Mouse (Mus musculus): ENCODE data around the gene Mnt. TPM values are rescaled to one million over a fixed set of nuclear protein-coding genes. Genes with fewer than 3 reads are reported as not detected.
A peak's percentile ranks its signal among the peaks of the same experiment; 100 is the strongest.

Gene Mnt
- polyA plus RNA-seq, 1 experiment from 2014 or later: 3.8 TPM

DNA sequence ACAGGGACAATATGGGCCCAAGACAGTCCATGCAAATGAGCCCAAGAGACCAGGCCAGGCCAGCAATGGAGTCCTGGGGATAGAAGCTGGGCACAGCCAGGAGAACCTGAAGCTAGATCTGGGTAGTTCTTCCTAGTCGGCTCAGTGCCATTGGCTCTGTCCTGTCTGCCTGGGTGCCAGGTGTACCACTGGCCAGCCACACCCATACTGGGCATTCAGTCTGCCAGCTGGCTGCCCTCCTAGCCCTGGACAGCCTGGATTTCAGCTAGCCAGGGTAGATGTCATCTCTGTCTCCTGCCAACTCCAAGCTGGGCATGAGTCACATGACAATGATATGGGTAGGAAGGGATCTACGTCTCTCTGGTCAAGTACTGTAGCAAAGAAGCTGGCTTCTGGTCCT is 36.5 kb downstream of the Mnt start:
- Histone ChIP-seq H3K9me3 (no peaks in the 10 kb centered on the region), H3K27ac (no peak overlapping the region), H3K4me1 (peaks cover 41% of the 10 kb centered on the region), H3K4me3 (no peak overlapping the region), H3K27me3 (ENCODE audit: insufficient read depth, poor library complexity, severe bottlenecking) (no peaks in the 10 kb centered on the region), H3K36me3 (peaks cover 18% of the 10 kb centered on the region)
- WGBS: 81% methylated on average over 2 of the region's 2 CpGs
- no peak for DNase-seq (ENCODE audit: low spot score)

DNA sequence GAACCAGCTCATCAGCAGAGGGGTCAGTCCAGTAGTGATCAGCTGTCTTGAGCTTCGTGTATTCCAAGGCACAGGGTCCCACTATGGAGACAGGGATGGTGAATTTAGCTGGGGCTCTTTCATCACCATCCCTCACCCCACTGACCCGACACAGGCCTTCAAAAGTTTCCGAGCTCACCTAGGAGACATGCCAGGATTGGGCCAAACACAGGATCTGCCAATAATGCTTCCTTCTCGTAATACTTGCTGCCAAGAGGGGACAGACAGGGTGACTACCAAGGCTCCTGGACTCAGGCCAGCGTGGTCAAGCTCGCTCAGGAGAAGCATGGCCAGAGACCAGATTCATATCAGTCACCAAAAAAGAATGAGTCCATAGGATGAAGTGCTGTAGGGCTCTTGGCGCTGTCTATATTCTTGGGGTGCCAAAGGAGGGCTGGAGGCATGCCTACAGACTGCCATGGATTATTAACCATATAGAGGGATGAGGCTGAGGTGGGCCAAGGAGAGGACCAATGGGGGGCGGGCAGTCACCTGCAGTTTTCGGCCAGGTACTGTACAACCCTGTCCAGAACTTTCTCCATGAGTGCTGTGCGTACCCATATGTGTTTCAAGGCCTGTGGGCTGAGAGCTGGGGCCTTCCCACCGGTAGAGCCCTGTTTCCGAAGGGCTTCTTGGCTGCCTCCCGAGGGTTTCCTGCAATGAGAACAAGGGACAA is 37.5 kb downstream of the Mnt start:
- H3K4me3 ChIP-seq: no peak overlapping the region
- WGBS: 90% methylated on average over 13 of the region's 13 CpGs
- peaks cover 37% of the 10 kb centered on the region for H3K4me1 ChIP-seq
- no peak for DNase-seq (ENCODE audit: low spot score)
- no peaks in the 10 kb centered on the region for H3K27me3 ChIP-seq (ENCODE audit: insufficient read depth, poor library complexity, severe bottlenecking)
- H3K36me3 ChIP-seq: peaks cover 17% of the 10 kb centered on the region; the same call in 1 of the 2 replicates
- H3K27ac ChIP-seq: no peak overlapping the region
- H3K9me3 ChIP-seq: no peaks in the 10 kb centered on the region

DNA sequence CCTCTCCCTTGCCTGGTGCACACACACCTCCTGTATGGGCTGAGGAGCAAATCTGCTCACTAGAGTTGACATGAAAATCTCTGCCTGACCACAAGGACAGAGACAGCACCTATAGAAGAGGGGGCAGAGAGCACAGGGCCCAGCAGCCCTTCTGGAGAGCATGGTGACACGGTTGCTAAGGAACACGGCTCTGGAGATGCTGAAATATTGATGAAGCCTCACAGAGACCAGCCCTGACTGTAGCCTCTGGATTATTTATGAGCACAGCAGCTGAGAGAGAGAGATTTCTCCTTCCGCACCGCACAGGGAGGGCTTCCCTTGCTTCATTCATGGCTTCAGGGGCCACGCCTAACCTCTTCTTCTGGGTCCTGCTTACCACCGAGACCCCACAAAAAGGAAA is 38.9 kb downstream of the Mnt start:
- DNase-seq (ENCODE audit: low spot score): no peak
- peaks cover 37% of the 10 kb centered on the region for H3K4me1 ChIP-seq

DNA sequence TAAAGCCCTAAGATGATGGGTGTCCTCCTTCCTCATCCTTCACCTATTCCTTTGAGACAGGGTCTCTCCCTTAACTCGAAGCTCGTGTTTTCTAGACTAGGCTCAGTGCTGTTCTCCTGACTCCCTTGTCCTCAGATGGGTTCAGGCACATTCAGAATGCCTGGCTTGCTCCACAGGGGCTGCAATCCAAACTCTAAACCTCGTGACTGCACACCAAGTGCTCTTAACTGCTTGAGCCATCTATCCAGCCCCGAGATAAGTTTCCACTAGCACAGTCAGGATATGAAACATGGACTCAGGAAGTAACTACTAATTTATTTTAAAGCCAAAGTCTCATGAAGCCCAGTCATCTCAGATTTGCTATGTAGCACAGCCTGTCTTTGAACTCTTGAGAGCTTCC is 39.8 kb downstream of the Mnt start:
- Histone ChIP-seq H3K27ac (no peak overlapping the region; the same call in 1 of the 2 replicates), H3K4me1 (peaks cover 44% of the 10 kb centered on the region), H3K27me3 (ENCODE audit: insufficient read depth, poor library complexity, severe bottlenecking) (no peaks in the 10 kb centered on the region), H3K4me3 (no peak overlapping the region), H3K9me3 (no peaks in the 10 kb centered on the region), H3K36me3 (peaks cover 17% of the 10 kb centered on the region; the same call in 1 of the 2 replicates)
- no peak for DNase-seq (ENCODE audit: low spot score)
- 70% methylated on average over 4 of the region's 4 CpGs for WGBS

More for the DNA sequence above, 38.9 kb downstream of the Mnt start:
- Histone ChIP-seq H3K4me3 (no peak overlapping the region), H3K27ac (no peak overlapping the region), H3K27me3 (ENCODE audit: insufficient read depth, poor library complexity, severe bottlenecking) (no peaks in the 10 kb centered on the region), H3K9me3 (no peaks in the 10 kb centered on the region), H3K36me3 (peaks cover 17% of the 10 kb centered on the region; the same call in 1 of the 2 replicates)
- 83% methylated on average over 6 of the region's 6 CpGs for WGBS

DNA sequence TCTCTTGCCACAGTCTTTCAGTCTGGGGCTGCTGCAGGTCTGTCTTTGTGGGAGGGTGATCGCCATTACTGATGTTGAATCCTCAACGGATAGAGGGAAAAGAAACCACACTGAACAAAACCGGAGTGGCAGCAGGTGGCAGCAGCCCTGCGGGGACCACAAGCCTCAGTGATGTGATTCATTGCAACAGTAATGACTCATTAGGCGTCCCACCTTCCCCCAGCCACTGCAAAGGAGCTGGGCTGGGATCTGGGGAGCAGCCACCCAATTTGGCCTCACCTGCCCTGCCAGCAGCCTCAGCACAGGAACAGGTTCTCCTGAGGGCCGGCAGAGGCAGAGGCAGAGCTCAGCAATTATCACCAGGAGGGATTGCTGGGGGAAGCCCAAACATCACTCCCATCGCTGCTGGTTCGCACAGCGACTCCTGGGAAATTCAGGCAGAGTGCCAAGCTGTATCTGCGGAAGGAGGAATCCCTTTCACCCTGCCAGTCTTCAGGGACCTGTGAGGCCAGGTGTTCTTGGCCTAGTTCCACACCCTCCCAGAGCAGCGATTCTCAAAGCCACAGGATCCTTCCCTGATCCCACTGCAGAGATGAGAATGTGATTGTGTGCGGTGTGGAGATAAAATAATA is 40.4 kb downstream of the Mnt start:
- 46% methylated on average over 12 of the region's 12 CpGs for WGBS
- Histone ChIP-seq H3K4me3 (no peak overlapping the region), H3K9me3 (no peaks in the 10 kb centered on the region), H3K27me3 (ENCODE audit: insufficient read depth, poor library complexity, severe bottlenecking) (no peaks in the 10 kb centered on the region), H3K4me1 (peaks cover 45% of the 10 kb centered on the region), H3K27ac (peak overlapping the region; percentile 57; the same call in 1 of the 2 replicates), H3K36me3 (peaks cover 17% of the 10 kb centered on the region; the same call in 1 of the 2 replicates)
- DNase-seq (ENCODE audit: low spot score): no peak

DNA sequence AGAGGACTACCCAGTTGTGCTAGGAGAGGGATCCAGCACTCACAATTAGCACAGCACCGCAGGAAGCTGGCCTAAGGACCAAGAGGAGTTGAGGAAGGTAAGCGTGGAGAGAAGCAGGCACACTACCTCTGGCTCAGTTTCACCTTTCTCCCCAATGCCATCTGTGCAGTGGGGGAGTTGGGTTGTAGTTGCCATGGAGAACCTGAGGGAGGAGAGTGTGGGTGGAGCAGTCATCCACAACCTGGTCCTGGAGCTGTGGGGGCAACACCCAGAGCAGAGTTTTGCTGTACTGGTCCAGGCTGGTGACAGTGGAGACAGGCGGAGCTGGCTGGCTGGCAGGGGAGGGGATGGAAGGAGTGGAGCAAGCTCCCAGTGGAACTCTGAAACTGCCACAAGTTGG is 43.9 kb downstream of the Mnt start:
- Histone ChIP-seq H3K27ac (0 out of 2 replicates have a peak overlapping the region, but pooled peaks have one; percentile 42), H3K4me1 (peaks cover 58% of the 10 kb centered on the region), H3K9me3 (no peaks in the 10 kb centered on the region), H3K27me3 (ENCODE audit: insufficient read depth, poor library complexity, severe bottlenecking) (no peaks in the 10 kb centered on the region), H3K36me3 (no peaks in the 10 kb centered on the region), H3K4me3 (no peak overlapping the region)
- WGBS: 68% methylated on average over 3 of the region's 3 CpGs
- no peak for DNase-seq (ENCODE audit: low spot score)

DNA sequence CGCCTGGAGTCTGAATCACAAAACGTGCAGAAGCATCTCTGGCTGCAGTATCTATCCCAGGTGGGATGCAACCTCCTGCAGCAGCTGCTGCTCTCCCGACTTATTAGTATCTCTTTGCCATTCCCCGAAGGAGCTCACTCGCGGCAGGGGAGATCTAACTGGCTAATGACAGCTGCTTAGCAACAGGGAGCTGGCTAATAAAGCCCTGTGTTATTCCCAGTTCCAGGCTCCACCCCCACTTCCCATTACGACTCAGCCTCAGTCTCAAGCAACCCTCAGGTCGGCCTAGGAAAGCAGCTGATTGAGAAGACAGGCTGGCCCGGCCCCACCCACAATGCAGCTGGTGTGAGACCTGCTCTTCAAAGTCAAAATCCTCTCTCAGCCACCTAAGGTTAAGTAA is 46.1 kb downstream of the Mnt start:
- WGBS: 8% methylated on average over 9 of the region's 9 CpGs
- DNase-seq (ENCODE audit: low spot score): peak; percentile 89
- Histone ChIP-seq H3K27me3 (ENCODE audit: insufficient read depth, poor library complexity, severe bottlenecking) (no peaks in the 10 kb centered on the region), H3K4me3 (peak overlapping the region; percentile 31), H3K27ac (no peak overlapping the region), H3K4me1 (peaks cover 50% of the 10 kb centered on the region), H3K9me3 (no peaks in the 10 kb centered on the region), H3K36me3 (no peaks in the 10 kb centered on the region)

DNA sequence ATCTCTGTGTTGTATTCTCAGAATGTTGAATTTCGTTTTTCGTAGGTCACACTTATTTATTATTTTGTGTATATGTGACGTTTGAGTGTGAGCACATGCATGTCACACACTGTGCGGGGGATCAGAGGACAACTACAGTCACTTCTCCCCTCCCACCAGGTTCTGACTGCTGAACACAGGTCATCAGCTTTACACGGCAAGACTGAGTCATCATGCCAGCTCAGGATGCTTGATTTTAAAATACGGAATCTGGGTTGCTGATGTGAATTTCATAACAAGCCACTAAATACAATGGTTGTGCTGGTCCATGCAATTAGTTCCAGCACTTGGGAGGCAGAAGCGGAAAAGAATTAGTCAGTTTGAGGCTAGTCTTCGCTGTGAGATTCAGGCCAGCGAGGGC is 50.3 kb downstream of the Mnt start:
- no peaks in the 10 kb centered on the region for H3K27me3 ChIP-seq (ENCODE audit: insufficient read depth, poor library complexity, severe bottlenecking)
- no peak overlapping the region for H3K27ac ChIP-seq
- 78% methylated on average over 9 of the region's 9 CpGs for WGBS
- peaks cover 24% of the 10 kb centered on the region for H3K4me1 ChIP-seq
- no peak overlapping the region for H3K4me3 ChIP-seq
- H3K36me3 ChIP-seq: peaks cover 10% of the 10 kb centered on the region
- no peaks in the 10 kb centered on the region for H3K9me3 ChIP-seq
- no peak for DNase-seq (ENCODE audit: low spot score)

DNA sequence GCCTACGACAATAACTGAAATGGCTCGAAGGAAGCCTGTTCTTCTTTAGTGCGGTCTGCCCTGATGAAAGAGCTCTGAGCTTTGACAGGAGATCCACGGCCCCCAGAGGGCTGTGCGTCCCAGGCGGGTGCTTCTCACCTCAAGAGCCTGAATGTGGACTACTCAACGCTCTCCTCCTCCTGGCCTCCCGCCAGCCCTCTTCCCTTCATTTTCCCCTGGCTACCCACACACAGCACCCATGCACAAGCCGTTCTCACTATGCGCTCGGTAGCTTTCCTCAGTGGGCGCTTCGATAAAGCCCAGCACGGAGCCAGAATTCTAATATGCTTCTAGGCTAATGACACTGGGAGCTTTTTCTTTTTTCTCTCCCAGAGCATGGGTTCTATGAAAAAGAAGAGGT is 51.3 kb downstream of the Mnt start:
- H3K9me3 ChIP-seq: no peaks in the 10 kb centered on the region
- H3K4me3 ChIP-seq: no peak overlapping the region
- peak; percentile 71 for DNase-seq (ENCODE audit: low spot score)
- no peaks in the 10 kb centered on the region for H3K27me3 ChIP-seq (ENCODE audit: insufficient read depth, poor library complexity, severe bottlenecking)
- H3K36me3 ChIP-seq: peaks cover 10% of the 10 kb centered on the region
- 64% methylated on average over 14 of the region's 14 CpGs for WGBS
- H3K27ac ChIP-seq: no peak overlapping the region
- peaks cover 15% of the 10 kb centered on the region for H3K4me1 ChIP-seq

DNA sequence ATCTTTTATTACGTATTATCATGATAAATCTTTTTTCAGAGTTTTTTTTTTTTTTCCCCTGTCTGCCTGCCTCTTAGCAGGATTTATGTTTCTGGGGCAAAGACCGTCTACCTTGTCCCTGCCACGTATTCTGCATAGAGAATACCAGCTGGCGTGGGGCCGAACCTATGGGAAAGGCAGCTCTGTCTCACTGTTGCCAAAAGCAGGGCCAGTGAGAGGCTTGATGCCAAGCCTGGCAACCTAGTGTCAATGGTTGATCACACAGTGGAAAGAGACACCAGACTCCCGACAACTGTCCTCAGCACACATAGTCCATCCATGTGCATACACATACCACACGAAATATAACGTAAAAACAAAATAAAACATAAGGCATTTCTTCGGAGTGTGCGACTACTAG is 52.4 kb downstream of the Mnt start:
- 94% methylated on average over 10 of the region's 10 CpGs for WGBS
- Histone ChIP-seq H3K27me3 (ENCODE audit: insufficient read depth, poor library complexity, severe bottlenecking) (no peaks in the 10 kb centered on the region), H3K4me1 (peaks cover 11% of the 10 kb centered on the region), H3K27ac (no peak overlapping the region), H3K9me3 (no peaks in the 10 kb centered on the region), H3K4me3 (no peak overlapping the region), H3K36me3 (peaks cover 10% of the 10 kb centered on the region)
- DNase-seq (ENCODE audit: low spot score): peak; percentile 56

DNA sequence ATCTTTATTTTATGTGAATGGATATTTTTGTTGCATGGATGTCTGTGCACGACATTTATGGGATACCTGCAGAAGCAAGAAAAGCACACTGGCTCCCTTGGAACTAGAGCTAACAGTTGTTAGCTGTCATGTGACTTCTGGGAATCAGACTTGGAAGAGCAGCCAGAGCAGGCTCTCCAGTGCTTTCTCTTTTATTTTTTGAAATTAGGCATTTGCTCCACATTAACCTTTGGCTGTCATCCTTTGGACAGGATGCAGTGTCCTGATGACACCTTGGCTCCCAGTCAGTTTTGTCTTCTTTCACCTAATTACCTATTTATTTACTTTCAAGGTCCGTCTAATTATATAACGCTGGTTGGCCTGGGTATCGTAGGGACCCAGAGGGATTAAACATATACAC is 63.9 kb downstream of the Mnt start:
- Histone ChIP-seq H3K9me3 (no peaks in the 10 kb centered on the region), H3K27ac (no peak overlapping the region), H3K4me1 (peaks cover 19% of the 10 kb centered on the region), H3K27me3 (ENCODE audit: insufficient read depth, poor library complexity, severe bottlenecking) (no peaks in the 10 kb centered on the region), H3K4me3 (no peak overlapping the region), H3K36me3 (peaks cover 7% of the 10 kb centered on the region)
- DNase-seq (ENCODE audit: low spot score): no peak
- 85% methylated on average over 4 of the region's 4 CpGs for WGBS

All from heart, embryonic 10.5 days (tissue).